Mouse (Mus musculus) adrenal gland, adult 2 months (tissue): ENCODE results near the gene Rabl3. TPM values are rescaled to one million over a fixed set of nuclear protein-coding genes. Genes with fewer than 3 reads are reported as not detected.

ENCODE experiments used
- DNase-seq: peaks from one replicate; pipeline ENCODE4 v3.0.0; 2021
- polyA plus RNA-seq: library from polyadenylated mRNA; depleted of rRNA; stranded (reverse); fragments of >200 nt; gene quantifications from 2 replicates; pipeline ENCODE4 v1.2.3, GENCODE M21; 2012; rRNA removed
- total RNA-seq, 2 experiments: library from RNA; stranded (reverse); gene quantifications; 2 replicates each; pipeline ENCODE4 v1.2.3; 2021

Rabl3 gene
- total and polyA plus RNA-seq, 3 experiments, result 0.55 to 10.3 (median 7.6) TPM

GRCm38 (mm10) chr16:37597412-37597811 is 57.7 kb downstream of the Rabl3 start:
- DNase-seq, result no peak

- no peak for DNase-seq
These were observed 58.8 kb downstream of the Rabl3 start for GRCm38 (mm10) chr16:37598463-37598862.

GRCm38 (mm10) chr16:37599326-37599725 is 59.6 kb downstream of the Rabl3 start:
- no peak for DNase-seq

DNA sequence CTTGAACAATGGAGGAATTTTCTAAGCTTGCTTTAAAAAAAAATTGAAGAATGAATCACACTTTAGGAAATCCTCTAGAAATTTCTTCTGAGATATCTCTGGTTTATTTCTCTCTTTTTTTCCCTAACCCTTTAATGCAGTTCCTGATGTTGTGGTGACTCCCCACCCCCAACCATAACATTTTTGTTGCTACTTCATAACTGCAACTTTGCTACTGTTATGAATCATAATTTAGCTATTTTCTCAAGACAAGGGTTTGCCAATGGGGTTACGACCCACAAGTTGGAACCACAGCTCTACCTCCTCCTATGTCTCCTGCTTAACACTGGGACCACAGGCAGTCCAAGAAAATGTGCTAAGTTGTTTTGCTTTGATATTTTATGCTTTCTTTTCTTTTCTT is 63.7 kb downstream of the Rabl3 start:
- DNase-seq, result no peak

GRCm38 (mm10) chr16:37604243-37604642 is 64.6 kb downstream of the Rabl3 start:
- no peak for DNase-seq

DNA sequence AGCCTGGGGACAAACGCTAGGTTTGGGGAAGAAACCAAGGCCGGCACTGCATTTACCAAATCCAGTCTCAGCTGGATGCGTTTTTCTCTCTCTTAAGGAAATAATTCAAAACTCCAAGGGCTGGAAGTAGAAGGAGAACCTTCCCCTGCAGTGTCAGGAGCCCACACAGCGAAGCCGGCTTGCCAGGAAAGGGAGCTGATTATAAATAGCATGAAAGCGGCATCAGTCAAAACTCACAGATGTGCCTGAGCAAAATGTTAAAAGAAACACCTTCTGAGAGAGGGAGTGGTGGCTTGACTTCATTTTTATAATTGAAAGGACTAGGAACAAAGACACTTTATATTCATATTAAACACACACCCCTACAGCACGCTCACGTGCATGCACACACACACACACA is 70.6 kb downstream of the Rabl3 start:
- no peak for DNase-seq

DNA sequence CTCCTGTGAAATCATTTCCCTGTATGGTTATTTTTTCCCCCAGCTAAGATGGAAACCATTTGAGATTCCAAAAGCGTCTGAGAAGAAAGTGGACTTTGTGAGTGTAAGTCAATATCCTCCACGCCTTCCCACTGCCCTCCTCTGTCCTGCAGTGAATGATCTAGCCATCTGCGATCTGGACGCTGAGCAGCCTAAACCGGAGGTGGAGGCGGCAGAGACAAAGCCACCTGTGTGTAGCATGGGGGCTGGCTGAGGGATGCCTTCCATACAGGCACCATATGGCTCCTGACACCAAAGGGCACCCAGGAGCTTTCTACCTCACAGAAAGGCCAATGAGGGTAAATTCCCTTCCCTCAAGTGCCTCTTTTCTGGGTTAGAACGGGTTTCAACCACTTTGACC is 71.4 kb downstream of the Rabl3 start:
- DNase-seq, result no peak

- no peak for DNase-seq
These were observed 72.3 kb downstream of the Rabl3 start for GRCm38 (mm10) chr16:37612013-37612412.

DNA sequence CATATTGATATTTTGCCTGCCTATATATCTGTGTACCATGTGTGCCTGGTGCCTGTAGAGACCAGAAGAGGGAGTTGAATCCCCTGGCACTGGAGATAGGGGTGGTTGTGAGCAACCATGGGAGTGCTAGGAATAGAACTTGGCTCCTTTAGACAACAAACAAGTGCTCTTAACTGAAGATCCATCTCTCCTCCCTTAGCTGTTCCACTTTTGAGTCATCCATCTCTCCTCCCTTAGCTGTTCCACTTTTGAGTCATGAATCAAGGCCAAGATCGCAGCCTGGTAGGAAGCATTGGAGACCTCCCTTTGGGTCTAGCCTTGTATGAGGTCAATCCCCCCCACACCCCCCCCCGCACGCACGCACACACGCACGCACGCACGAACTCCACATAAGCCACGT is 74.9 kb downstream of the Rabl3 start:
- DNase-seq, result no peak

- no peak for DNase-seq
These were observed 75.7 kb downstream of the Rabl3 start for GRCm38 (mm10) chr16:37615429-37615828.

GRCm38 (mm10) chr16:37616104-37616503 is 76.4 kb downstream of the Rabl3 start:
- no peak for DNase-seq

DNA sequence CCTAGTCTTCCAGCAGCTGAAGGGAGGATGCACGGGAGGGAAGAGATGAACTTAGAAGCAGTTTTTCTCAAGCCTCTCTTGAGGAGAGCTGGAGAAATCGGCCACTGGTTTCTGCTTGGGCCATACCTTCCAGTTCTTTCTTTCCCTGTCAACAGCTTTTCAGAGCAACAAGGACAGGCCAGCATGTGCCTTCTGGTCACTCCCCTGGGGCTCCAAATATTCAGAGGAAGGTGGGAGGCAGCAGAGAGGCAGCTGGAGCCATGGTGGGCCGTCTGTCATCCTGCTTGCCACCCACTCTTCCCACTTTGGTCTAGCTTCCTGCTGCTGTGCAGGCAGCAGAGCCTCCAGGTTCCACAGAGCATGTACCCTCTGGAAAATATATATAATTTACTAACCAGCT is 78.0 kb downstream of the Rabl3 start:
- DNase-seq, result no peak

Other genes starting within 250 kb of the Rabl3 start
- gene Stxbp5l, start 154.9 kb upstream of the Rabl3 start, total RNA-seq, result 1 to 10 TPM; 3.2 to 3.6 TPM
- gene Stxbp5l, start 154.9 kb upstream of the Rabl3 start, polyA plus RNA-seq, result 0.29 TPM in 1 of 2 replicates, not detected in the other
- 10 to 100 TPM; 15.0 to 16.1 TPM for gene Gtf2e1, start 96 bp upstream of the Rabl3 start, total RNA-seq
- 1.9 and 3.5 TPM in 2 replicates for gene Gtf2e1, start 96 bp upstream of the Rabl3 start, polyA plus RNA-seq
- 1 to 10 TPM in 1 of 2 experiments, under 1 TPM in 1; 0.28 to 1.6 TPM for gene Hgd, start 40.3 kb downstream of the Rabl3 start, total RNA-seq
- not detected in 2 replicates for gene Hgd, start 40.3 kb downstream of the Rabl3 start, polyA plus RNA-seq
- 100 to 1,000 TPM; 138 to 192 TPM for gene Ndufb4, start 114.6 kb downstream of the Rabl3 start, total RNA-seq
- 67.4 and 80.6 TPM in 2 replicates for gene Ndufb4, start 114.6 kb downstream of the Rabl3 start, polyA plus RNA-seq
- gene Fstl1, start 237.0 kb downstream of the Rabl3 start, total RNA-seq, result 10 to 100 TPM; 39.3 to 56.7 TPM
- 8.0 and 8.6 TPM in 2 replicates for gene Fstl1, start 237.0 kb downstream of the Rabl3 start, polyA plus RNA-seq